Mouse (Mus musculus) E14TG2a.4 (cell line): ENCODE measurements around the gene Slf2.

Experiments
- H3K27me3 ChIP-seq: 2 replicates; pipeline ENCODE4 v1.6.1; 2014; ENCODE audit warnings: low read length, control low read depth; ENCODE audit not compliant: insufficient read depth
- H3K36me3 ChIP-seq: 2 replicates; pipeline ENCODE4 v1.6.1; 2014; ENCODE audit warnings: low read length, control low read depth; ENCODE audit not compliant: insufficient read depth
- H3K4me1 ChIP-seq: replicated peaks from 2 replicates; pipeline ENCODE4 v1.6.1; 2014; ENCODE audit warnings: low read depth, low read length, control low read depth
- H3K4me3 ChIP-seq: replicated peaks from 2 replicates; pipeline ENCODE4 v1.5.1; 2014; ENCODE audit warnings: mild to moderate bottlenecking, low read length
- H3K9me3 ChIP-seq: 2 replicates; pipeline ENCODE4 v1.6.1; 2014; ENCODE audit warnings: low read length, control low read depth
- CTCF ChIP-seq: conservative IDR thresholded peaks from 2 replicates; pipeline ENCODE4 v1.5.1; 2014; ENCODE audit warnings: low read length
- NANOG ChIP-seq: IDR thresholded peaks from 2 replicates; pipeline ENCODE4 v1.6.1; 2014; ENCODE audit warnings: borderline replicate concordance, low read length, mixed read lengths
- POU5F1 ChIP-seq: IDR thresholded peaks from 2 replicates; pipeline ENCODE4 v1.6.1; 2014; ENCODE audit warnings: low read length, borderline replicate concordance

Slf2 gene

DNA sequence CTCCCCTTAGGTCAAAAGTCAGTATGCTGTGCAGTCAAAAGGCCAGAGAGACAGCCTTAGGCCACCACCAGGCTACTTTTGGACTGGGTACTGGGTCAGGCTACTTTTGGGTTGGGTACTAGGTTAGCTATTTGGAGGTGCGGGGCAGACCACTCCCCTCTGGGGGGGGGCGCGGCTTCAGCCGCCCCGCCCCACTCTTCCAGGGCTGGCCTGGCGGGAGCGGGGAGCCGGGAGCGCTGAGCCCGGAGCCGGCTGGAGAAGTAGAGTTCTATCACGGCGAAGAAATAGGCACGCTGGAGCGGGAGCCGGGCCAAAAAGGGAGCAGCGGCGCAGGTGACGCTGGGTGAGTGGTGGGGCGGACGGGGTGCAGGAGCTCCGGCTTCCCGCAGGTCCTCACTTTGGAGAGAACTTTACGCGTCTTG is 84.0 kb downstream of the Slf2 start:
- Histone ChIP-seq H3K4me3 (peak overlapping the region; percentile 80), H3K4me1 (peaks cover 81% of the 10 kb centered on the region), H3K27me3 (peaks cover 10% of the 10 kb centered on the region), H3K9me3 (no peaks in the 10 kb centered on the region), H3K36me3 (peaks cover 36% of the 10 kb centered on the region)
- no peak for TF ChIP-seq NANOG

DNA sequence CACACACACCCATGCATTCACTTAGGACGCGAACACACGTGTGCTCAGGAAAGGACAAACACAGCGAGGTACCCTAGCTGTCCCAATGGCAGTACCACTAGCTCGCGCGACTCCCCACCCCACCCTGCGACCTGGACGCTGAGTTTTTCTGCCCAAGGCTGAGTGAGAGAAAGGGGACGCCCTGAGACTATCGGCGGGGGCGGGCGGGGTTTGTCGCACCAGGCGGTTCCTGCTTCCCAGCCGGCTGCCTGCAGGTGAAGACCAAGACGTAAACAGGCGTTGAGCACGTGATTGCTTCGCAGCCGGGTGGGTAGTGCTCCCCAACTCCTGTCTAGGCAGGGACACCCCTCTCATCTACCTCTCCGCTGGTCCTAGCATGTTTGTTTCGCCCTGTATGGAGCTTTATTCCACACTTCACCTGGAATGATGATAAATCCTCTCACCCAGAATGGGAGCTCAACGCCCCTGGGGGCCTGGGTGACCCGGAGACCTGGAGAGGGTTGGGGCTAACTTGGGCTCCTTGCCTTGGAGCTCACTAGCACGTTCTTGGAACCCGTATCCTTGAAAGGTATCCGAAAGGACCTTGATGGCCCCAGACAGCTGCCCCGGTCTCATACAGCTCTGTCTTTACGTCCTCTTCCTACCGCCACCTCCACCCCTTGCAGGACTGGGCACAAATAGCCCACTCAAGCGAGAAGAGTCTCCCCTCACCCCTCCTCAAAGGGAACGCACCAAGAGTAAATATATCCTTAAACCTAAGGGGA is 84.7 kb downstream of the Slf2 start:
- Histone ChIP-seq H3K4me1 (peaks cover 81% of the 10 kb centered on the region), H3K9me3 (no peaks in the 10 kb centered on the region), H3K4me3 (peak overlapping the region; percentile 80), H3K36me3 (peaks cover 29% of the 10 kb centered on the region), H3K27me3 (peaks cover 10% of the 10 kb centered on the region)
- TF ChIP-seq POU5F1 = no peak
- TF ChIP-seq NANOG = no peak
- no peak for TF ChIP-seq CTCF

DNA sequence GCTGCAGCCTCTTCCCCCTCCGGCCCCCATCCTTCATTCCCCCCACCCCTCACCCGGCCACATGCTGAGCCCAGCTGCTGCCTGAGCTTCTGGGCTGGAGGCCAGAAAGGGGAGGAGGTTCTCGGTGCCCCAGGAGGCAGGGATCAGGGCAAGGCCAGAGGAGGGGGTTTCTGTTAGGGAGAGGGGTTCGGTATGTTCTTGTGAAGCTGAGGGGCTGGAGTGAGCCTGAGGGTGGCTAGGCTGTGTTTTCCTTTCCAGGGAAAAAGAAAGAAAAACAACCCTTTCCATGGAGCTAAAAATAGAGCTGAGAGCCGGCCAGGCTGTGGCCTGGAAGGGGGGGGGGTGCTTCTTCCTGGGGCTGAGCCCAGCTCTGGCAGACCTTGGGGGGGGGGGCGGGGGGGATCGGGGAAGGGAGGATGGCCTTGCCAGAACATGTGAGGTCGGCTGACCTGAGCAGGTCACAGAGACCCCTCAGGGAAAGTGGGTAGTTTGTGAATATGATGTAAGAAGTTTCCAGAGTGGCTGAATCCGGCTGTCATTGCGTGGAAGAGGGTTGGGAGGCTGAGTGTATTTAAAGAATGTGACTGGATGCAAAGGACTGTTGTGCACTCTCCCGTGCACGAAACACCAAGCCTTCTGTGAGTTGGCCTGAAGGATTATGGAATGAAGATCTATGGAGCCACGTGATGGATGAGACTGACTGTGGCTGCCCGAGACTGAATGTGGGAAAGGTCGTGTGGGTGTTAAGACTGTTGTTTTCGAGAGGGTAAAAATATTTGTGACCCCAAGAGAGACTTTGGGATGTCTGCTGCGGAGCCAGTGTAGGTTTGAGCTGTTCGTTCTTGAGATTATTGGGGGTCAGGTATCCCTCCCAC is 85.6 kb downstream of the Slf2 start:
- peaks cover 26% of the 10 kb centered on the region for H3K36me3 ChIP-seq
- no peak for TF ChIP-seq POU5F1
- no peak for TF ChIP-seq NANOG
- H3K9me3 ChIP-seq = no peaks in the 10 kb centered on the region

DNA sequence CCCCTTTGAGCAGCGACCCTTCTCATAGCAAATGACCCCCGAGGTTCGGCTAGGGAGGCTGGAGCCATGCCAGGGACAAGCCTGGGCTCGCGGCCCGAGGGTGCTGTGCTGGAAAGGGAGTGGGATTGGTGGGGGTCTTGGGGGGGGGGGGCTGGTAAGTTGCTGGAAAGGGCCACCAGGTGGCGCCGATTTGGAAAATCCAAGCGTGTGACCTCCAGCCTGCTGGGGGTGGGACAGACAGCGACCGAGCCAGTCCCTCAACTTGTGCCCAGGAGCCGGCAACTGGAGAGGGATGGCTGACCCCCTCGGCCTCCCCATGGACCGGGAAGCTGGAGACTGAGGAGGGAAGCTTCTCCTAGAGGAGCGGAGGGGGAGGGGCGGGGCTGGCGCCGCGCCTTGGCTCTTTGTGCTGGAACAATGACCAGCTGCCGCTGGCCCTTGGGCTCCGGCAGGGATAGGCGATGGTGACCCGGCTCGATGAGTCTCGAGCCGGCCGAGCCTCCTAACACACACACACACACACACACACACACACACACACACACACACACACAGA is 86.3 kb downstream of the Slf2 start:
- Histone ChIP-seq H3K9me3 (no peaks in the 10 kb centered on the region), H3K4me1 (peaks cover 77% of the 10 kb centered on the region), H3K27me3 (peaks cover 10% of the 10 kb centered on the region), H3K36me3 (peaks cover 26% of the 10 kb centered on the region), H3K4me3 (peak overlapping the region; percentile 75)
- TF ChIP-seq POU5F1 (no peak), CTCF (no peak), NANOG (no peak)

More for the DNA sequence above, 85.6 kb downstream of the Slf2 start:
- H3K4me3 ChIP-seq = peak overlapping the region; percentile 80
- peaks cover 10% of the 10 kb centered on the region for H3K27me3 ChIP-seq
- peaks cover 83% of the 10 kb centered on the region for H3K4me1 ChIP-seq

DNA sequence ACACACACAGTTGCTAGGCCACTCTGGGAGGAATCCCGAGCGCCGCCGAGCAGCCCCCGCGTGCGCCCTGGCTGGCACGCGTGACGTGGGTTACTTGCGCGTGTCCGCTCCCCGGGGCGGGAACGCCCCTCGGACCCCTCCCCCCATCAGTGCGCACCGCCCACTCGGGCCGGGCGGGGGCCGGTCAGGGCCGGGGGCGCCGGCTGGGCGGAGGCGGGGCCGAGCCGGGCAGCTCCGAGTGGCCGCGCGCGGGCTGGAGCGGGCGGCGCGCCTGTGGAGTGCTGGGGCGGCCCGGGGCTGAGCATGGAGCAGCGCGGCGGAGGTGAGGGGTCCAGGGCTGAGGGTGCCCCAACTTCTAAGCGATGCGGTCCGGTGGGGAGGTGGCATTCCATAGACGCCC is 87.0 kb downstream of the Slf2 start:
- peak overlapping the region; percentile 75 for H3K4me3 ChIP-seq
- peaks cover 25% of the 10 kb centered on the region for H3K36me3 ChIP-seq
- peaks cover 10% of the 10 kb centered on the region for H3K27me3 ChIP-seq
- TF ChIP-seq CTCF = no peak
- no peak for TF ChIP-seq NANOG
- peaks cover 71% of the 10 kb centered on the region for H3K4me1 ChIP-seq
- no peaks in the 10 kb centered on the region for H3K9me3 ChIP-seq

DNA sequence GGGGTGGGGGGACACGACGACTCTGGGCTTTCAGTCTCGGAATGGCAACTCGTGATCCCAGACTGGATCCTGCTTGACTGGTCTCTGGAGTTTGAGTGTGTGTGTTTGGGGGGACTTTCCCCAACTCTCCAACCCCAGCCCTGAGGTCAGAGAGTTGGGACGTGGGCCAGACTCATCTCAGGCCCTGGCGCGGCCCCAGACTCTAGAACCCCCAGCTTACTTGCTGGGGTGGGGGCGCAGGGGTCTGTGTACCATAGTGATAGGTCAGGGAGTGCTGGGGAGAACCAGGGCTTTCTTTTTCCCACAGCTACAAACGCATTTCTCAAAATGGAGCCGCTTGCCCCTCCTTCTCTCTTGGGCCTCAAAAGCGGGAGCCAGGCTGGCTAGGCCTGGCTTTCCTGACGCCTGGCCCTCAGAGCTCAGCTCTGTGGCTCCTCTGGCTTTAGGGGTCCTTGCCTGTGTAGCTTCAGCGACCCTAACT is 87.4 kb downstream of the Slf2 start:
- TF ChIP-seq CTCF = no peak
- TF ChIP-seq NANOG = no peak
- Histone ChIP-seq H3K4me1 (peaks cover 67% of the 10 kb centered on the region), H3K4me3 (peak overlapping the region; percentile 75), H3K36me3 (peaks cover 20% of the 10 kb centered on the region), H3K27me3 (peaks cover 10% of the 10 kb centered on the region), H3K9me3 (no peaks in the 10 kb centered on the region)

DNA sequence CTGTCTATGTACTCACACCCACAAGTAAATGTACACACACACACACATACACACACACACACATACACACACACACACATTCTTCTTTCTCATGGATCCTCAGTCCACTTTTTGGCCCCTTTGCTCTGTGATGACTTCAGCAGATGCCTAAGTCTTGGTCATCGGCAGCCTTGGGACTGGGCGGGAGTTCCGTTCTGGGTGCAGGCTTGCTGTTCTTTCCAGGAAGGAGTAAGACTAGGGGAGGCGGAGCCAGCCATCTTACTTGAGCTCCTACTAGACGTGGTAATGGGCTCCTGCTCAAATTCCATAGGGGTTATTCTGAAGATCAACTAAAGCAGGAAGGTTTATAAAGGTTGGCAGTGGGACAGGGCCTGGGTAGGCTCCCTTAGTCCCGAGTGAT is 89.4 kb downstream of the Slf2 start:
- TF ChIP-seq POU5F1 (no peak), CTCF (no peak), NANOG (no peak)
- H3K36me3 ChIP-seq = peaks cover 25% of the 10 kb centered on the region
- peaks cover 68% of the 10 kb centered on the region for H3K4me1 ChIP-seq

DNA sequence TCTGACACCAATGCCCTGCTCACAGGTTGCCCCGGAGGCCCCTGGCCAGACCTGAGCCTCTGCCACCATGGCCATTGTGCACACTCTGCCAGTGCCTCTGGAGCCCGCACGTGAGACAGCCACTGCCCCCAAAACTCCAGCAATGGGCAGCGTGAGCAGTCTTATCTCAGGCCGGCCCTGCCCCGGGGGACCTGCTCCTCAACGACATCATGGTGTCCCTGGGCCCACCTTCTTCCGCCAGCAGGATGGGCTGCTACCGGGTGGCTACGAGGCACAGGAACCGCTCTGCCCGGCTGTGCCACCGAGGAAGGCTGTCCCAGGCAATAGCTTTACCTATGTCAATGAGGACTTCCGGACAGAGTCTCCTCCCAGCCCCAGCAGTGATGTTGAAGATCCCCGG is 90.4 kb downstream of the Slf2 start:
- no peaks in the 10 kb centered on the region for H3K9me3 ChIP-seq
- H3K36me3 ChIP-seq = peaks cover 34% of the 10 kb centered on the region
- peaks cover 36% of the 10 kb centered on the region for H3K27me3 ChIP-seq
- no peak for TF ChIP-seq POU5F1
- TF ChIP-seq CTCF = no peak
- no peak for TF ChIP-seq NANOG
- peaks cover 68% of the 10 kb centered on the region for H3K4me1 ChIP-seq
- no peak overlapping the region for H3K4me3 ChIP-seq

More for the DNA sequence above, 89.4 kb downstream of the Slf2 start:
- Histone ChIP-seq H3K4me3 (0 out of 2 replicates have a peak overlapping the region, but pooled peaks have one; percentile 13), H3K9me3 (no peaks in the 10 kb centered on the region), H3K27me3 (peaks cover 25% of the 10 kb centered on the region)
